Mouse (Mus musculus) embryonic fibroblast, embryonic 13.5 days (primary cell): Measurements from ENCODE around the gene Fam111a.

ENCODE experiments used
- CTCF ChIP-seq: IDR thresholded peaks from 2 replicates; pipeline ENCODE4 v1.5.1; 2011; ENCODE audit warnings: mild to moderate bottlenecking, control low read depth, low read length, moderate library complexity, borderline replicate concordance; ENCODE audit not compliant: insufficient read depth
- POLR2A ChIP-seq: IDR thresholded peaks from 2 replicates; pipeline ENCODE4 v1.6.1; 2011; ENCODE audit warnings: low read depth, mild to moderate bottlenecking, control low read depth, low read length, moderate library complexity

- TF ChIP-seq POLR2A: no peak
- TF ChIP-seq CTCF: no peak
Observed at GRCm38 (mm10) chr19:12567011-12567410, 21.5 kb downstream of the Fam111a start.
